Mouse (Mus musculus): Measurements from ENCODE around the gene Cmtm2a. TPM values are rescaled to one million over a fixed set of nuclear protein-coding genes. Genes with fewer than 3 reads are reported as not detected.
"Not testable (repeated sequence)": the region's sequence is repeated elsewhere in the genome, so short reads cannot be mapped to it uniquely, and the experiment has no call there.

Gene Cmtm2a
- not detected in 2 replicates for polyA plus RNA-seq (2015; fragmentation: Nextera tagmentation; extraction: Ambion mirVana)

GRCm38 (mm10) chr8:104293081-104293480, at the start of gene Cmtm2a:
Gene Cmtm2a (minus strand): TSS chr8:104293181.
- H3K4me3 ChIP-seq; H3K9me3 ChIP-seq; H3K36me3 ChIP-seq; H3K4me1 ChIP-seq; H3K27me3 ChIP-seq; H3K4me2 ChIP-seq (replicated peaks); ATAC-seq (replicated peaks); H3K27ac ChIP-seq (replicated peaks); H3K9ac ChIP-seq (replicated peaks): not testable (repeated sequence)
- 89% methylated on average over 12 of the region's 12 CpGs for WGBS

DNA sequence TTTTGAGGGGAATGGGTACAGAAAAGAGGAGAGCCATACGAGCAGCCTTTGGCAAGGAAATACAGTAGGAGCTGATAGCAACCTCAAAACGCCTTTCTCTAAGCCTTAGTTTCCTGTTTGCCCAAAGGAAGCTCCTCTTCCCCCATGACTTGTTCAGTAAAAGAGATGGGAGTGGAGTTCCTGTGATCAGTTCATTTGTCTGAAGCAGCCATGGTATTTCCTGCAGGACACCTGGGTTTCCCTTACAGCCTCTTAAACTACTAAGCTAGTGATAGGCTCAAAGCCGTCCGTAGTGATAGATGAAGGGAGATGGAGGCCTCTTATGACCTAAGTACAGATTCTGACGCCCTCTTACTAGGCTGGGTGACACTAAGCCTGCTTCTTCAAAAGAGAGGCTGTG, 49.4 kb upstream of the Cmtm2a start:
- H3K9me3 ChIP-seq = no peaks in the 10 kb centered on the region
- no peak overlapping the region for H3K4me2 ChIP-seq (replicated peaks)
- no peak overlapping the region for H3K4me3 ChIP-seq
- no peaks in the 10 kb centered on the region for H3K36me3 ChIP-seq
- no peaks in the 10 kb centered on the region for H3K27me3 ChIP-seq
- no peak overlapping the region for H3K27ac ChIP-seq (replicated peaks)
- peaks cover 16% of the 10 kb centered on the region for H3K4me1 ChIP-seq
- ATAC-seq (replicated peaks) = no peak
- no peak overlapping the region for H3K9ac ChIP-seq (replicated peaks)
- 88% methylated on average over 5 of the region's 5 CpGs for WGBS

GRCm38 (mm10) chr8:104341678-104342077, 48.7 kb upstream of the Cmtm2a start:
- no peak overlapping the region for H3K9ac ChIP-seq (replicated peaks)
- no peak for ATAC-seq (replicated peaks)
- no peaks in the 10 kb centered on the region for H3K9me3 ChIP-seq
- no peaks in the 10 kb centered on the region for H3K36me3 ChIP-seq
- H3K27ac ChIP-seq (replicated peaks) = no peak overlapping the region
- H3K4me2 ChIP-seq (replicated peaks) = peak overlapping the region; percentile 81
- no peaks in the 10 kb centered on the region for H3K27me3 ChIP-seq
- peak overlapping the region; percentile 61 for H3K4me3 ChIP-seq
- H3K4me1 ChIP-seq = peaks cover 16% of the 10 kb centered on the region
- WGBS = 45% methylated on average over 6 of the region's 6 CpGs

DNA sequence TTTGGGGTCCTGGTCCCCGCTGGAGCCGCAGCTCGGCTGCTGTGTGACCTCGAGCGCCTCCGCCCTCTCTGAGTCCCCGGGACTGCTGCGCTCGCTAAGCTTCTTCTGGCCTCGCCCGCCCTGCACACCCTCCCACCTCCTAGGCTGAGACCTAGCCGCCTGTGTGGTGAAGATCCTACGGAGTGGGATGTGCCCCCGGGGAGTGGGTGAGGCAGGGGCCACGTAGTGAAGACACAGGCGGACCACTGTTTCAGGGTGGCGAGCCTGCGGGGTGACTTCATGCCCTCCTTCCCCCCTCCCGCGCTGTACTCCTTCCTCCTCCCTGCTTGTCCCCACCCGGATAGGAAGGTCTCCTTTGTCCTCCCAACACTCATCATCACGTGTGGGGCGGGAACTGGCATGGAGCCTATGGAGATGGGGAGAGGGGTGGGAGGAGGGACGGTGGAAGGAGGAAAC, 48.2 kb upstream of the Cmtm2a start:
- ATAC-seq (replicated peaks) = peak; percentile 68
- H3K4me2 ChIP-seq (replicated peaks) = peak overlapping the region; percentile 81
- H3K27me3 ChIP-seq = no peaks in the 10 kb centered on the region
- H3K4me1 ChIP-seq = peaks cover 16% of the 10 kb centered on the region
- peak overlapping the region; percentile 61 for H3K4me3 ChIP-seq
- H3K9me3 ChIP-seq = no peaks in the 10 kb centered on the region
- H3K27ac ChIP-seq (replicated peaks) = peak overlapping the region; percentile 51
- 0% methylated on average over 24 of the region's 24 CpGs for WGBS
- H3K36me3 ChIP-seq = no peaks in the 10 kb centered on the region
- H3K9ac ChIP-seq (replicated peaks) = peak overlapping the region; percentile 56

GRCm38 (mm10) chr8:104340233-104341105, 47.5 kb upstream of the Cmtm2a start:
- Histone ChIP-seq H3K9me3 (no peaks in the 10 kb centered on the region), H3K9ac (replicated peaks) (peak overlapping the region; percentile 56), H3K4me1 (peaks cover 16% of the 10 kb centered on the region), H3K27ac (replicated peaks) (peak overlapping the region; percentile 51), H3K36me3 (no peaks in the 10 kb centered on the region), H3K4me2 (replicated peaks) (peak overlapping the region; percentile 81), H3K4me3 (peak overlapping the region; percentile 61), H3K27me3 (no peaks in the 10 kb centered on the region)
- ATAC-seq (replicated peaks) = peak; percentile 76
- WGBS = under 1% methylated on average over 46 of the region's 54 CpGs

- Histone ChIP-seq H3K27ac (replicated peaks) (0 out of 2 replicates have a peak overlapping the region, but pooled peaks have one; percentile 19), H3K9ac (replicated peaks) (peak overlapping the region; percentile 56), H3K9me3 (no peaks in the 10 kb centered on the region), H3K4me3 (peak overlapping the region; percentile 61), H3K36me3 (no peaks in the 10 kb centered on the region), H3K4me1 (peaks cover 16% of the 10 kb centered on the region), H3K4me2 (replicated peaks) (peak overlapping the region; percentile 81), H3K27me3 (no peaks in the 10 kb centered on the region)
- WGBS = 4% methylated on average over 6 of the region's 6 CpGs
- peak; percentile 8 for ATAC-seq (replicated peaks)
Measured at GRCm38 (mm10) chr8:104339983-104340232, 46.9 kb upstream of the Cmtm2a start.

DNA sequence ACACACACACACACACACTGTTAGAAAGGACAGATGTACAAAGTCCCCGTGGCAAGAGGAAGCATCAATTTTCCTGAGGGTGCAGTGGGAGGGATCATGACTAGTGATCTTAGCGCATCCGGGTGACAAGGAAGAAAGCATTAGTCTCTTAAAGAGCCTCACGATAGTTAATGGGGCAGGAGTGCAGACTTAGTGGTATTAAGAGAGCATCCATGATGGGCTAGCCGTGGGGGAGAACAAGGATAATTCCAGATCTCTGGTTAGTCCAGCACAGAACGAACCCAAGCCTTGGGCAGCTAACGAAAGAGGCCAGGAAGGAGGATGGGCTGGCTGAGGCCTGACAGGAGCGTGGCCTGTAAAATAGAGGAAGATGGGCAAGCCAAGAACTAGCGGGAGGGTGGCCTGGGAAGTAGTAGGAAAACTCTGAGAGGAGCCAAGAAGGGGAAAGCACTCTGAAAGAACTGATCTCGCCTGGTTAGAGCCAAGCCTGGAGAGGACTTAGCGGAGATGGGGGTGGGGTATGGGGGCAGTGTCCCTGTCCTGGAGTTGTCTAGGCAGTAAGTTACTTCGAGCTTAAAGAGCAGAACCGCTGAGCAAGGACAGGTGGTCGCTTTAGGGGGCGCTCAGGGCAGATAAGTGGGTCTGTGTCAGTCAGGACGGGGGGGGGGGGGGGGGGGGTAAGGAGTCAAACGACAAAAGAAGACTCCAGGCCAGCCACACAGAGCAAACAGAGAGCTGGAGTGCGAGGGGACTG, 46.4 kb upstream of the Cmtm2a start, which contains the start of gene Cmtm3:
TSS of gene Cmtm3 (plus strand) at position 182 of the 754 bp plus-strand sequence.
- 14% methylated on average over 18 of the region's 18 CpGs for WGBS
- Histone ChIP-seq H3K9me3 (no peaks in the 10 kb centered on the region), H3K9ac (replicated peaks) (peak within 1 kb of the TSS; percentile 56), H3K36me3 (no peaks in the 10 kb centered on the region), H3K27ac (replicated peaks) (0 out of 2 replicates have a peak within 1 kb of the TSS, but pooled peaks have one; percentile 19), H3K4me3 (peak within 1 kb of the TSS; percentile 61), H3K4me1 (peaks cover 16% of the 10 kb centered on the region), H3K27me3 (no peaks in the 10 kb centered on the region), H3K4me2 (replicated peaks) (peak within 1 kb of the TSS; percentile 81)
- ATAC-seq (replicated peaks) = no peak

GRCm38 (mm10) chr8:104337890-104338289, 44.9 kb upstream of the Cmtm2a start:
- no peak overlapping the region for H3K4me2 ChIP-seq (replicated peaks)
- 46% methylated on average over 3 of the region's 3 CpGs for WGBS
- ATAC-seq (replicated peaks) = no peak
- no peak overlapping the region for H3K4me3 ChIP-seq
- H3K4me1 ChIP-seq = peaks cover 16% of the 10 kb centered on the region
- H3K9me3 ChIP-seq = no peaks in the 10 kb centered on the region
- no peaks in the 10 kb centered on the region for H3K36me3 ChIP-seq
- H3K9ac ChIP-seq (replicated peaks) = no peak overlapping the region
- no peaks in the 10 kb centered on the region for H3K27me3 ChIP-seq
- H3K27ac ChIP-seq (replicated peaks) = no peak overlapping the region

- ATAC-seq (replicated peaks) = no peak
- Histone ChIP-seq H3K9ac (replicated peaks) (no peak overlapping the region), H3K27ac (replicated peaks) (no peak overlapping the region), H3K9me3 (no peaks in the 10 kb centered on the region), H3K36me3 (no peaks in the 10 kb centered on the region), H3K4me2 (replicated peaks) (no peak overlapping the region), H3K27me3 (no peaks in the 10 kb centered on the region), H3K4me3 (no peak overlapping the region), H3K4me1 (peaks cover 16% of the 10 kb centered on the region)
- 91% methylated on average over 1 of the region's 1 CpGs for WGBS
Measured at GRCm38 (mm10) chr8:104336806-104337205, 43.8 kb upstream of the Cmtm2a start.

- Histone ChIP-seq H3K9ac (replicated peaks) (no peak overlapping the region), H3K9me3 (no peaks in the 10 kb centered on the region), H3K27ac (replicated peaks) (no peak overlapping the region), H3K36me3 (no peaks in the 10 kb centered on the region), H3K4me1 (no peaks in the 10 kb centered on the region), H3K4me2 (replicated peaks) (no peak overlapping the region), H3K27me3 (no peaks in the 10 kb centered on the region), H3K4me3 (no peak overlapping the region)
- 76% methylated on average over 1 of the region's 1 CpGs for WGBS
- no peak for ATAC-seq (replicated peaks)
Measured at GRCm38 (mm10) chr8:104334196-104334595, 41.2 kb upstream of the Cmtm2a start.

GRCm38 (mm10) chr8:104333786-104334185, 40.8 kb upstream of the Cmtm2a start:
- no peak overlapping the region for H3K27ac ChIP-seq (replicated peaks)
- H3K4me1 ChIP-seq = no peaks in the 10 kb centered on the region
- ATAC-seq (replicated peaks) = no peak
- no peak overlapping the region for H3K9ac ChIP-seq (replicated peaks)
- no peaks in the 10 kb centered on the region for H3K9me3 ChIP-seq
- no peaks in the 10 kb centered on the region for H3K36me3 ChIP-seq
- no peak overlapping the region for H3K4me3 ChIP-seq
- no peaks in the 10 kb centered on the region for H3K27me3 ChIP-seq
- 79% methylated on average over 5 of the region's 5 CpGs for WGBS
- H3K4me2 ChIP-seq (replicated peaks) = no peak overlapping the region

Measured in forebrain, embryonic 15.5 days (tissue).